Comparison of ENCODE assay signal across 9 mouse cellular contexts in the genomic region with DNA sequence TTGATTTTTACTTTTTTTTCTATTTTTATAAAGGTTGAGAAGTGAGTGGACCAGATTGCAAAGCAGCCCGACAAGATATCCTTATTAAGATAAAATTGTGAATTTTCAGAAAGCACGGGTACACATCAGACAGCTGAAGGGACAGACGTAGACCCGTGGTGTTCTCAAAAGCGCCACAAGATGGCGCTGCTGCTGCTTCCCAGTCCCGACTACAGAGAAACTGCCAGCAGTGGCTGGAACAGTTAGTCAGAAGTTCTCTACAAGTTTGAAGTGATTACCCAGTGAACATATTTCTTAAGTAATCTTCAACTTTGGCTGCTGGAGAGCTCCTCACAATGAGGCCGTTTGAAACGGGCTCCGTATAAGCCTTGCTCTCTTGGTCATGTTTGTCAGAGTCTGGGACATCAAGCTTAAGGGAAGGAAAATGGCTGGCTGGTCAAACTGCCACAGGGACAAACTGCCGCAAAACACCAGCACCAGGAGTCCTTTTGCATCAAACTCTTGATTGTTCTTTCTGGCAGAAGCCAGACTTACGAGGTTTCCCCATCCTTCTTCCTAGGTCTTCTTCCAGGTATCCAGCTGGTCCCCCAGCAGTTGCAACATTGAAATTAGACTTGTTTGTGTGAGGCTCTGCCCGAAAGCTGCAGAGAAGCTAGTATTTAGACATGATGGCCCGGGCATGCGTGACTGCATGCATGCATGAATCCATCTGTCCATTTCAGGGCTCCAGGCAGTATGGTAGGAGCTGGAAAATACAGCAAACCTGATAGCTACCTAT.
A peak's percentile ranks its signal among the peaks of the same experiment; 100 is the strongest.
DNase-seq lines count a peak whose midpoint lies in the region; ATAC-seq and TF ChIP-seq lines count a peak whose summit lies in the region.
"Had no signal": no experiment of that assay in that cellular context is flagged by ENCODE, and none has a peak within 500 bp of the region (broad histone marks: within the 10 kb centered on the region; RNA-seq: fewer than 3 reads in every experiment).

No protein-coding gene starts in this region.

- no peaks in the 10 kb centered on the region for H3K9me3 ChIP-seq in embryonic facial prominence, embryonic 12.5 days
- no peaks in the 10 kb centered on the region for H3K9me3 ChIP-seq in midbrain, postnatal 0 days (ENCODE audit: low read length)
- H3K9me3 ChIP-seq: limb, embryonic 15.5 days had no signal

- peak; percentile 97 for TF ChIP-seq CTCF in midbrain, postnatal 0 days (IDR thresholded peaks at IDR 0.05)
- TF ChIP-seq CTCF in testis, adult 2 months (IDR thresholded peaks at IDR 0.05; ENCODE audit: control insufficient read depth, insufficient read depth, insufficient replicate concordance, low read depth, low read length): peak; percentile 95

- 0 out of 2 replicates have a peak overlapping the region, but pooled peaks have one; percentile 16 for H3K4me2 ChIP-seq in embryonic facial prominence, embryonic 12.5 days (replicated peaks)
- no peak overlapping the region for H3K4me2 ChIP-seq in midbrain, postnatal 0 days (ENCODE audit: low read depth, low read length, poor library complexity, severe bottlenecking)
- H3K4me2 ChIP-seq: limb, embryonic 15.5 days had no signal

- no peak overlapping the region for H3K27ac ChIP-seq in embryonic facial prominence, embryonic 12.5 days
- H3K27ac ChIP-seq in midbrain, postnatal 0 days (ENCODE audit: low read depth, low read length): no peak overlapping the region
- no peak overlapping the region for H3K27ac ChIP-seq in testis, adult 2 months (ENCODE audit: control insufficient read depth, insufficient read depth, low read depth, low read length)
- H3K27ac ChIP-seq: limb, embryonic 15.5 days had no signal

- no peak for ATAC-seq in embryonic facial prominence, embryonic 12.5 days (ENCODE audit: insufficient number of reproducible peaks, insufficient read depth, low FRiP score, low TSS enrichment)
- no peak for ATAC-seq in midbrain, postnatal 0 days (ENCODE audit: low FRiP score)

- H3K4me3 ChIP-seq in embryonic facial prominence, embryonic 12.5 days: no peak overlapping the region
- H3K4me3 ChIP-seq in midbrain, postnatal 0 days (ENCODE audit: low read depth, low read length): no peak overlapping the region
- no peak overlapping the region for H3K4me3 ChIP-seq in testis, adult 2 months (ENCODE audit: control insufficient read depth, low read depth, low read length)
- H3K4me3 ChIP-seq: limb, embryonic 15.5 days had no signal

- no peaks in the 10 kb centered on the region for H3K4me1 ChIP-seq in embryonic facial prominence, embryonic 12.5 days
- H3K4me1 ChIP-seq in midbrain, postnatal 0 days (ENCODE audit: insufficient read depth, low read length): no peaks in the 10 kb centered on the region
- H3K4me1 ChIP-seq in testis, adult 2 months (ENCODE audit: control insufficient read depth, insufficient read depth, low read length): peaks cover 3% of the 10 kb centered on the region; the same call in 1 of the 2 replicates
- H3K4me1 ChIP-seq: limb, embryonic 15.5 days had no signal

- TF ChIP-seq POLR2A in testis, adult 2 months (IDR thresholded peaks at IDR 0.05; ENCODE audit: control insufficient read depth, low read depth, low read length): no peak

- no peaks in the 10 kb centered on the region for H3K36me3 ChIP-seq in embryonic facial prominence, embryonic 12.5 days
- H3K36me3 ChIP-seq in midbrain, postnatal 0 days (ENCODE audit: insufficient read depth, low read length): no peaks in the 10 kb centered on the region
- no peaks in the 10 kb centered on the region for H3K36me3 ChIP-seq in testis, adult 2 months (ENCODE audit: control insufficient read depth, insufficient read depth, low read length)
- H3K36me3 ChIP-seq: limb, embryonic 15.5 days had no signal

- H3K9ac ChIP-seq in embryonic facial prominence, embryonic 12.5 days: no peak overlapping the region
- no peak overlapping the region for H3K9ac ChIP-seq in midbrain, postnatal 0 days (replicated peaks; ENCODE audit: low read length, poor library complexity, severe bottlenecking)
- H3K9ac ChIP-seq: limb, embryonic 15.5 days had no signal

- DNase-seq in CD4-positive helper T cell, adult 2 months (ENCODE audit: low read depth, low spot score): peak; percentile 46
- peak; percentile 23 to 30 for DNase-seq in adrenal gland, postnatal 4 days (ENCODE audit: low spot score in 2 of 2)
- peak; percentile 48 to 78 for DNase-seq in heart, adult 18-20 months
- peak; percentile 78 for DNase-seq in kidney, adult 18-20 months
- peak; percentile 79 to 83 for DNase-seq in left cerebral cortex, postnatal 36 days (ENCODE audit: low spot score in 2 of 2)
- peak; percentile 96 for DNase-seq in midbrain, postnatal 0 days (ENCODE audit: low spot score)

- peaks cover 4% of the 10 kb centered on the region; the same call in 1 of the 2 replicates for H3K27me3 ChIP-seq in embryonic facial prominence, embryonic 12.5 days
- no peaks in the 10 kb centered on the region for H3K27me3 ChIP-seq in midbrain, postnatal 0 days (ENCODE audit: insufficient read depth, low read length)
- H3K27me3 ChIP-seq in testis, adult 2 months (ENCODE audit: control insufficient read depth, insufficient read depth, low read length): no peaks in the 10 kb centered on the region
- H3K27me3 ChIP-seq: limb, embryonic 15.5 days had no signal

- WGBS in embryonic facial prominence, embryonic 12.5 days: 26% methylated on average over 15 of the region's 15 CpGs
- 16% methylated on average over 15 of the region's 15 CpGs for WGBS in midbrain, postnatal 0 days

- intact Hi-C loops in left cerebral cortex, postnatal 36 days (cut with DNase I): loop anchor here (5.0 to 10.0 kb wide), 2 partner anchors 252 to 1440 kb away; no protein-coding TSS in a partner anchor

Comparison
In these comparisons a context has a peak if more than half of its experiments do, and no peak if none do; other contexts are left out.
1. DNase-seq: peak in every context shown above with its lines; median percentile 96 in midbrain, postnatal 0 days; 81 in left cerebral cortex, postnatal 36 days; 78 in kidney, adult 18-20 months; 63 in heart, adult 18-20 months; 46 in CD4-positive helper T cell, adult 2 months; 26 in adrenal gland, postnatal 4 days.